Mouse (Mus musculus) mature B cell (primary cell): ENCODE results near the gene Sh3rf3.

Experiments used
- in situ Hi-C: fragments of 300-500 bp; cut with MboI; formaldehyde crosslinking; loops from 2 replicates; pipeline ENCODE4 v1.14.3; 2019

Sh3rf3 gene

GRCm38 (mm10) chr10:59105885-59106284 is 292.7 kb downstream of the Sh3rf3 start:
- in situ Hi-C loops = no loop called here

DNA sequence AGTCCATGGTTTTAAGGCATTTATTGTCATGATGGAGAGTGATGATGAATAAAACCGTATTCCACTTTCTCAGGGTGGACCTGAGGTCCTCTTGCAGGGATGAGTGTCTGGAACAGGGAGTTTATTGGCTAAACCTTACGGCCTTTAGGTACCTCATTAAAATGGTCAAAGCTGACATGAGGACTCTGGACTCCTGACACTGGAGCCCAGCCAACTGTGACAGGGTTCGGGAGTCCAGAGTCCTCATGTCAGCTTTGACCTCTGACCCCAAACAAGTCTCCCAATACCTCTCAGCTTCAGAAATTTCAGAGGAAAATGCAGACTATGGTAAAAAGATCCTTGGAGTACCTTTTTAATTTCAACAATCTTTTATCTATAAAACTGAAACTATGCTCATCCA is 293.5 kb downstream of the Sh3rf3 start:
- in situ Hi-C loops = no loop called here

DNA sequence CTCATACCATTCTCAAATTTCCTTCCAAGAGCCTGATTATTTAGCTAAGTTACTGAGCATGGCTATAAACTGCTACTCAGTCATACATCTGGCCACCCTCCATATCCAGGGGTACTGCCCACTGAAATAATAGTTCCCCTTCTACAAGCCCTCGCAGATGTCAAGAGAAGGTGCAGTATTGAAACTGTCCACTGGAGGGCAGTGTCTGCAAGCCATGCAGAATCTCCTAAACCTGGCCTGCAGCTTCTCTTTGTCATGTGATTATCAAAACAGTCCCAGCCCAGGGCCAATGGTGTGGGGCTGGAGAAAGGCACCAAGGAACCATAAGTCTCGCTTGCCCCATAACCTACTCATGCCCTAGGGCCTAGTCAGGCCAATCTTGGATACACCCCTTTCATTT is 295.9 kb downstream of the Sh3rf3 start:
- in situ Hi-C loops = no loop called here

GRCm38 (mm10) chr10:59110386-59110785 is 297.2 kb downstream of the Sh3rf3 start:
- in situ Hi-C loops = no loop called here

DNA sequence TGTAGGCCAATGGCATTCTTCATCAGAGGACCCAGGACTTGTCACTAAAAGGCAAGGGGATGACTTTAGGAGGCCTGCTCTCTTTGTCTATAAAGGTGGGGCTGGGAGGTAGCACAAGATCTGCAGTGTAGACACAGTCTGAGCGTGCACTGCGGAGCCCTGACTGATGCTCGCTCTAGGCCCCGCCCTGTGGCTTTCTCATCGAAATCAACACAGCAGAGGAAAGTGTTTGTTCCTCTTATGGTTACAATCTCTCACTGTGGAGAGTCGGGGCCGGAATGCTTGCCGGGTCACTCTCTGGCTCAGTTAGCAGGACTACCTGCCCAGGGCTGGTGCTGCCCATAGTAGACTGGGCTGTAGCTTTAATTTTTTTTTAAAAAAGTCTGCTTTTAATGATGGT is 299.6 kb downstream of the Sh3rf3 start:
- in situ Hi-C loops = no loop called here

GRCm38 (mm10) chr10:59113386-59113785 is 300.2 kb downstream of the Sh3rf3 start:
- in situ Hi-C loops = no loop called here

- in situ Hi-C loops = no loop called here
Observed at GRCm38 (mm10) chr10:59114535-59115291, 301.6 kb downstream of the Sh3rf3 start.

DNA sequence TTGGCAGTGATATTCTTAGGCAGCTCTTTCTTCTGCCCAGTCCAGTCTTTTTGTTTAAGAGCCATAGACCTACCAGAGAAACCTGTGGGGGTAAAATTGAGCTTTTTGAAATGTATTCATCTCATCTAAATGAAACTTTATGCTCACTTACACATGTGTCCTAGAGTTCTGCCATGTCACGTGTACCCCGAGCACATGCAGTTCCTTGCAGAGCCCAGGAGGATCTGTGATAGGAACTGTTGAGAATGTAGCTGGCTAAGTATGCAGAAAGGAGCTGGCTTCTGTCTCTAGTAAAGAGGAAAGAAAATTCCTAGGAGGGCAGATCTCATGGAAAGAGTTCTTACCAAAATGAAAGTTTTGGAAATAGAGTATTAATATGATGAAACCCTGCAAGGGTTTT is 302.5 kb downstream of the Sh3rf3 start:
- in situ Hi-C loops = no loop called here

GRCm38 (mm10) chr10:59116331-59116730 is 303.2 kb downstream of the Sh3rf3 start:
- in situ Hi-C loops = no loop called here

DNA sequence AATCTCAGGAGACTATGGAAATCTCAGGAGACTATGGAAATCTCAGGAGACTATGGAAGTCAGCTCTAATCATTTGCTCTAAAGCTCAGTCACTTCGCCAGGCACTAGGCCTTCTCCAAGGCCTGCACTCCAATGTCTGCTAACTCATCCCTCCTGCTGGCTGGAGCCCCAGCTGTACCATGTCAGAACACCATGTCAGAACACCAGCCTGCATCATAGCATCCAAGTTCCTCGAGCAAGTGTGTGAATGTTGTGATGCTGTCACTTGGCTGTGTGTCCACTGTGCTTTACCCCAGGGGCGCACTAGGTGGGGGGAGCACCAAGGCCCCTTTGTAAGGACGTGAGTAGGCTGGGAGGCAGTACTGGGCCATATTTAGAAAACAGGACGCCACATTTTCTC is 304.4 kb downstream of the Sh3rf3 start:
- in situ Hi-C loops = no loop called here

DNA sequence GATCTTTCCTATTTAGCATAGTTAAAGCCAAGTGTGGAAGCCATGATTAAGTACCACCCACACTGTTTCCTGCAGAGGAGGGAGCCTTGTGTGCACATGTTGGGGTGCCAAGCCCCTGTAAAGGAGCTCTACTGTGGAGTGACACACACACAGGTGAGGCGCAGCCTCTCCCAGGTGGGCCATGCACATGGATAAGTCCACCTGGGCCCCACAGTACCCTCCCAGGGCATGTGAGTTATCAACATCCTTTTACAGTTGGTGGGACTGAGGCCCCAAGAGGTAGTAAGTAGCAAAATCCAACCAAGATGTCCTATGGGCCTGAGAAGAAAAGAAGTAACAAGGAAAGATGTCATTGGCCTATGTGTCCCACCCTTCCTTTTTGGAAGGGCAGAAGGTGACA is 305.8 kb downstream of the Sh3rf3 start:
- in situ Hi-C loops = no loop called here

GRCm38 (mm10) chr10:59119811-59120210 is 306.7 kb downstream of the Sh3rf3 start:
- in situ Hi-C loops = no loop called here

- in situ Hi-C loops = no loop called here
Observed at GRCm38 (mm10) chr10:59125497-59125896, 312.3 kb downstream of the Sh3rf3 start.

DNA sequence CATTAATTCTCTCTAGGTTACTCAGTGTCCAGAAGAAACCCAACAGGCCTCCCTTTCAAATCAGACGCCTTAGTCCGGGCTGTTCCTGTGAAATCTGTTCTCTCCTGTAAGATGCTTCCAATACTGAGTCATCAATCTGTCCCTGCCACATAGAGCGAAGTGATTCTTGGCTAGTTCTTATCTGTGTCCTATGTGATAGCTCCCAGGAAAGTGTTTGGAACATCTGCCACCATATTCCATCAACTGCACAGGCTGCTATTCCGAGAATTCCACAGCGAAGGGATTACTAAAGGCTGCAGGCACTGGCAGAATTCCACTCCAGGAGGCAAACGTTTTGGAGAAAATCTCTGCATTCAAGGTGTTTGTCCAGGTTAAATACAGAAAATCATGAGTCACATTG is 314.5 kb downstream of the Sh3rf3 start:
- in situ Hi-C loops = no loop called here

DNA sequence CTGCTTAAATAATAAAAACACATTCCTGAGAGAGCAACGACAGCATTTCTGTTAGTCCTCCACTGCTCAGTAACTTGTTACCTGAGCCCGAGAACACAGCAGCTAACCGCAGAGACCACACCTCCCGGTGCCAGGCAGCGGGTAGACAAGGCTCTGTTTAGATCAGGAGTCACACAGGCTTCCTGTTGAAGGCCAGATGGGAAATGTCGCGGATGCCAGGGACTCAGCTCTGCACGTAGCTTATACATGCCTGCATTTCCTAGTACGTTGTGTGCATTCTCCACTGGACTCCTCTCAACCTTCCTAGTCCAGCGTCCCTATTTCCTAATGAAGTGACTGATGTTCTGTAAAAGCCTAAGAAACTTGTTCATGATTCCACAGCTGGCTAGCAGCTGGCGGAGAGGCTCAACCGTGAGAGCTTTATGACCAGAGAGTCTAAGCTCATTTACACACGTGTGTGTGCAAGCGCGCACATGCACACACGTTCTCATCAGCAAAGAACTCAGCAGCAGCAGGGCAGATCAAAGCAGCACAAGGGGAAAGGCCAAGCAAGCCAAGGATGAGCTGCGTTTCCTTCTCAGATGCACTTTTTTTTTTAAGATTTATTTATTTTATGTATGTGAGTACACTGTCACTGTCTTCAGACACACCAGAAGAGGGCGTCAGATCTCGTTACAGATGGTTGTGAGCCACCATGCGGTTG is 318.9 kb downstream of the Sh3rf3 start:
- in situ Hi-C loops = no loop called here

GRCm38 (mm10) chr10:59133478-59134009 is 320.4 kb downstream of the Sh3rf3 start:
- in situ Hi-C loops = no loop called here

- in situ Hi-C loops = no loop called here
Observed at GRCm38 (mm10) chr10:59149956-59150383, 336.8 kb downstream of the Sh3rf3 start.

DNA sequence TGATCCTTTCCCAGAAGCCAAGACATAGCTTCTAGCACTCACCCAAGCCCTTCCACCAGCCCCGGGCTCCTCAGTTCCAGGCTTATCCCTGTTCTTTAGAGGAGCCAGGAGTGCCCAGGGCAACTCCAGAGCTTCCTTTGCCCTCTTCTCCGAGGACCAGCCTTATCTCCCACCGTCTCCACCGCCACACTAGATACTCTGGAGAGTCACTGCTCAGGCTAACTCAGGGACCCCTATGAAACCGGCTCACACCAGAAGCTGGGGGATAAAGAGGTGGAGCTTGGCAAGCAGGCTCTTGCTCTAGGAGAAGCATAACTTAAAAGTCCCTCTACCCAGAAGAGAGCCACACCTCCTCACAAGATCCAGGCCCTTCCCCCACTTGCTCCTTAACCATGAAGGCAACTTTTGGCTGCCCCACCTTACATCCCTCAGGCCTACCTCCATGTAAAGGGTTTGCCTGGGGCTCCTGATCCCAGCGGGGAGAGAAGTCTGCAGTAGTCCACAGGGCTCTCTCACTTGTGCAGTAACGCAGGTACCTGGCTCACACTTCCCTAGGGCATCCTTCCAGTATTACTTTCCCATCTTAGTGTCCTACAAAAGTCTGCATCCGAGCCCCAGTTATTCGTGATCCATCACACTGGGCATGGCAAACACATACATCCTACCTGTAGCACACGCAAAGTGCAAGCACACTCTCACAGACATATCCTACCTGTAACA is 337.9 kb downstream of the Sh3rf3 start:
- in situ Hi-C loops = no loop called here

GRCm38 (mm10) chr10:59152544-59153081 is 339.5 kb downstream of the Sh3rf3 start:
- in situ Hi-C loops = no loop called here

- in situ Hi-C loops = no loop called here
Observed at GRCm38 (mm10) chr10:59158627-59159026, 345.5 kb downstream of the Sh3rf3 start.

- in situ Hi-C loops = no loop called here
Observed at GRCm38 (mm10) chr10:59162185-59162897, 349.2 kb downstream of the Sh3rf3 start.
